Mouse (Mus musculus) limb, embryonic 13.5 days (tissue): ENCODE results near the gene Rad51ap2. TPM values are rescaled to one million over a fixed set of nuclear protein-coding genes. Genes with fewer than 3 reads are reported as not detected.

Experiments used
- ATAC-seq: fragments of 200-750 bp; cut with Nextera tagmentation; 2 replicates; pipeline ENCODE4 v1.8.0; 2017; ENCODE audit warnings: low read depth, moderate number of reproducible peaks, moderate TSS enrichment; ENCODE audit not compliant: low FRiP score
- H3K27ac ChIP-seq: fragments of 300-500 bp; sonication (generic); 2 replicates; pipeline ENCODE4 v1.5.1; 2015; ENCODE audit warnings: inconsistent platforms, mild to moderate bottlenecking, moderate library complexity
- H3K27me3 ChIP-seq: fragments of 300-500 bp; sonication (generic); 2 replicates; pipeline ENCODE4 v1.6.1; 2015; ENCODE audit warnings: mild to moderate bottlenecking, inconsistent platforms
- H3K36me3 ChIP-seq: fragments of 300-500 bp; sonication (generic); 2 replicates; pipeline ENCODE4 v1.6.1; 2015; ENCODE audit warnings: inconsistent platforms, mild to moderate bottlenecking, moderate library complexity
- H3K4me1 ChIP-seq: fragments of 300-500 bp; sonication (generic); 2 replicates; pipeline ENCODE4 v1.6.1; 2015; ENCODE audit warnings: inconsistent platforms
- H3K4me2 ChIP-seq: fragments of 300-500 bp; sonication (generic); replicated peaks from 2 replicates; pipeline ENCODE4 v1.6.1; 2015; ENCODE audit warnings: inconsistent platforms, mild to moderate bottlenecking, moderate library complexity
- H3K4me3 ChIP-seq: fragments of 300-500 bp; sonication (generic); 2 replicates; pipeline ENCODE4 v1.5.1; 2015; ENCODE audit warnings: moderate library complexity, mild to moderate bottlenecking, inconsistent platforms
- H3K9ac ChIP-seq: fragments of 300-500 bp; sonication (generic); 2 replicates; pipeline ENCODE4 v1.6.1; 2015; ENCODE audit warnings: mild to moderate bottlenecking, inconsistent platforms
- H3K9me3 ChIP-seq: fragments of 300-500 bp; sonication (generic); 2 replicates; pipeline ENCODE4 v1.6.1; 2016; ENCODE audit warnings: inconsistent platforms
- WGBS: fragments of 180-500 bp; shearing (Covaris S2); methylation state at CpG from one replicate; pipeline ENCODE4 v1.1.7; 2015; 5-methylcytosine and 5-hydroxymethylcytosine counted together
- polyA plus RNA-seq: library from polyadenylated mRNA; unstranded; fragments of >200 nt; fragmentation: Nextera tagmentation; extraction: Ambion mirVana; gene quantifications from 2 replicates; pipeline ENCODE4 v1.2.1, GENCODE M21; 2015

Gene Rad51ap2
- polyA plus RNA-seq: 0.39 and 0.49 TPM in 2 replicates

GRCm38 (mm10) chr12:11455549-11456194 is at the start of gene Rad51ap2:
TSS of gene Rad51ap2 (plus strand) at chr12:11456079.
- Histone ChIP-seq H3K36me3 (no peaks in the 10 kb centered on the region), H3K9ac (peak within 1 kb of the TSS; percentile 70), H3K9me3 (no peaks in the 10 kb centered on the region), H3K4me3 (peak within 1 kb of the TSS; percentile 59), H3K27me3 (peaks cover 9% of the 10 kb centered on the region), H3K4me2 (peak within 1 kb of the TSS; percentile 93), H3K4me1 (0 out of 2 replicates have a peak, but pooled peaks cover 5% of the 10 kb centered on the region), H3K27ac (no peak within 1 kb of the TSS)
- peak; percentile 100 for ATAC-seq
- WGBS: under 1% methylated on average over 40 of the region's 40 CpGs

GRCm38 (mm10) chr12:11407679-11408078 is 48.2 kb upstream of the Rad51ap2 start:
- no peaks in the 10 kb centered on the region for H3K36me3 ChIP-seq
- H3K4me1 ChIP-seq: no peaks in the 10 kb centered on the region
- H3K4me2 ChIP-seq: no peak overlapping the region
- no peak overlapping the region for H3K4me3 ChIP-seq
- ATAC-seq: no peak
- no peaks in the 10 kb centered on the region for H3K27me3 ChIP-seq
- no peak overlapping the region for H3K9ac ChIP-seq
- WGBS: 91% methylated on average over 4 of the region's 4 CpGs
- no peaks in the 10 kb centered on the region for H3K9me3 ChIP-seq
- no peak overlapping the region for H3K27ac ChIP-seq

DNA sequence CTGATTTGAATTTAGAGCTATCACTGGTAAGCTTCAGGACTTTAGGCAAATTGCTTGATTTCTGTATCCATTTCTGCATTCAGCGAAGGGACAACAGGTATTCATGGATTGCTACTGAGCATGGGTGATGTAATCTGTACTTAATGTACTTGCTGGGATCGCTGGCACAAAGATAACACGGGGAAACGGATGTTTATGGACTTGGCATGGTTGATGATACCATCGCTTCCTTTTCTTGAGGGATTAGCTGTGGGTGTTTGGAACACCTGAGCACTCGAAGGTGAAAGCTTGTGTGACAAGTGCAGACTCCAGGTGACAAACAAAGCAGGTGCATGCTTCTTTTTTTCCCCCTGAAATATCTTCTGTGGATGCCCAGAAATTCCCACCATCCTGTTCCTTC is 37.8 kb upstream of the Rad51ap2 start:
- no peak overlapping the region for H3K9ac ChIP-seq
- H3K36me3 ChIP-seq: no peaks in the 10 kb centered on the region
- H3K27me3 ChIP-seq: no peaks in the 10 kb centered on the region
- ATAC-seq: no peak
- H3K4me3 ChIP-seq: no peak overlapping the region
- peaks cover 3% of the 10 kb centered on the region; the same call in 1 of the 2 replicates for H3K9me3 ChIP-seq
- no peaks in the 10 kb centered on the region for H3K4me1 ChIP-seq
- H3K4me2 ChIP-seq: no peak overlapping the region
- whole genome bisulfite sequencing: 84% methylated on average over 6 of the region's 6 CpGs
- H3K27ac ChIP-seq: no peak overlapping the region

DNA sequence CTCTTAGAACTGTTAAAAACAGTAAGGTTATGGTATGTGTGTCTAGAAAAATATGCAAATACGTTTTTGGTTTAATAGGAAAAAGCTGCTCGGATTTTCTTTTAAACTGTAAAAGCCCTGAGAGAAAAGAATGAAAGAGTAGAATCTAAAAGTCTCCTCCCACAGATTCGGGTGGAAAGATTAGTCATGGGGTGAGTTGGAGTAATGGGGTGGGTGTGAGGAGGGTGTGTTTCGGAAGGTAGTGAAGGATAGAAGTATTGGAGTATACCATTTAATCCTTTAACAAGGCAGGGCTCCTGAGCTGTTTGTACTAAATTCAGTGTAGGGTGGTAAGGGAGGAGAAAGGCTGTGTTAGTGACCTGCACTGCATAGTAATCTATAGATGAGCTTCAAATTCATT is 28.5 kb upstream of the Rad51ap2 start:
- Histone ChIP-seq H3K4me2 (no peak overlapping the region), H3K27ac (no peak overlapping the region), H3K4me1 (no peaks in the 10 kb centered on the region), H3K9ac (no peak overlapping the region), H3K27me3 (peaks cover 2% of the 10 kb centered on the region; the same call in 1 of the 2 replicates), H3K9me3 (no peaks in the 10 kb centered on the region), H3K36me3 (no peaks in the 10 kb centered on the region), H3K4me3 (no peak overlapping the region)
- WGBS: 68% methylated on average over 4 of the region's 4 CpGs
- ATAC-seq: no peak

DNA sequence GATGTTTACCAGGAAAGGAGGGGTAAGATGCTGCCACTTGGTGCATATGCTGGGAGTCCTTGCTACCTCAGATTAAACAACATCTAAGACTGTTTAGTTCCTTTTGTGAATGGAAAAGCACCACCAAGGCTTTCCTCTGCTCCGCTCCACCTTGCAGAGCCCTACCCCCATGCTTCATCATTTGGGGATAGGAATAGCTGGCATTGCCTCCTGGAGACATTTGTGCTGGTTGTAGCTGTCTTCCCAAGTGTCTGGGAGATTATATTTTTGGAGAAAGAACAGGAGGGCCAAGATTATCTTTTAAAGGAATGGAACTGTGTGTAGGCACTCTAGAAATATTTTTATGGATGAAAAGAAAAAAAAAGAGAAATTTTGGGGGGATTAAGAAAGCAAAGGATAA is 22.8 kb upstream of the Rad51ap2 start:
- 95% methylated on average over 1 of the region's 1 CpGs for WGBS
- no peaks in the 10 kb centered on the region for H3K36me3 ChIP-seq

GRCm38 (mm10) chr12:11433716-11434115 is 22.2 kb upstream of the Rad51ap2 start:
- no peaks in the 10 kb centered on the region for H3K36me3 ChIP-seq
- no peak overlapping the region for H3K4me2 ChIP-seq
- WGBS: 52% methylated on average over 1 of the region's 1 CpGs
- no peak overlapping the region for H3K9ac ChIP-seq
- peaks cover 15% of the 10 kb centered on the region for H3K4me1 ChIP-seq
- ATAC-seq: no peak
- H3K4me3 ChIP-seq: no peak overlapping the region
- peaks cover 44% of the 10 kb centered on the region for H3K27me3 ChIP-seq
- H3K27ac ChIP-seq: no peak overlapping the region
- H3K9me3 ChIP-seq: no peaks in the 10 kb centered on the region

More for the DNA sequence above, 22.8 kb upstream of the Rad51ap2 start:
- no peak for ATAC-seq
- no peak overlapping the region for H3K27ac ChIP-seq
- H3K4me3 ChIP-seq: no peak overlapping the region
- peaks cover 41% of the 10 kb centered on the region for H3K27me3 ChIP-seq
- H3K4me1 ChIP-seq: peaks cover 15% of the 10 kb centered on the region
- H3K9me3 ChIP-seq: no peaks in the 10 kb centered on the region
- no peak overlapping the region for H3K9ac ChIP-seq
- H3K4me2 ChIP-seq: no peak overlapping the region

DNA sequence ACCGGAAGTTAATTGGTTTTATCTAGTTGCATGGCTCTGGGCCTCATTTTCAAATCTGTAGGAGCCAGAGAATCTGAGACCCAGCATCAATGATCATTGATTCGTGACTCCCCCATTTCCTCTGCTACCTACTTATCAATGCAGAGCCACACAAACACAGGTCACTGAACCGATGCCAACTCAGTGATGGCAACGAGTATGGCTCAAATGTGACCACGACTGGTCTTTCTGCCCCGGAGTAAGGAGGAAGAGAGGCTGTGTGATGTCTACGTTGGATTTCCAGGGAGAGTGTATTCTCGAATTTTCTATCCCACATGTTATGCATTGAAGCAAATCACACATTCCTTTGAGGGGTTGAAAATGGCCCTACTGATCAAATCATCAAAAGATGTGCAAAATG is 21.4 kb upstream of the Rad51ap2 start:
- WGBS: 79% methylated on average over 8 of the region's 8 CpGs
- H3K4me1 ChIP-seq: peaks cover 15% of the 10 kb centered on the region
- H3K9ac ChIP-seq: no peak overlapping the region
- no peak overlapping the region for H3K4me3 ChIP-seq
- H3K36me3 ChIP-seq: no peaks in the 10 kb centered on the region
- no peak overlapping the region for H3K27ac ChIP-seq
- H3K4me2 ChIP-seq: no peak overlapping the region
- H3K9me3 ChIP-seq: no peaks in the 10 kb centered on the region
- ATAC-seq: no peak
- peaks cover 44% of the 10 kb centered on the region for H3K27me3 ChIP-seq

DNA sequence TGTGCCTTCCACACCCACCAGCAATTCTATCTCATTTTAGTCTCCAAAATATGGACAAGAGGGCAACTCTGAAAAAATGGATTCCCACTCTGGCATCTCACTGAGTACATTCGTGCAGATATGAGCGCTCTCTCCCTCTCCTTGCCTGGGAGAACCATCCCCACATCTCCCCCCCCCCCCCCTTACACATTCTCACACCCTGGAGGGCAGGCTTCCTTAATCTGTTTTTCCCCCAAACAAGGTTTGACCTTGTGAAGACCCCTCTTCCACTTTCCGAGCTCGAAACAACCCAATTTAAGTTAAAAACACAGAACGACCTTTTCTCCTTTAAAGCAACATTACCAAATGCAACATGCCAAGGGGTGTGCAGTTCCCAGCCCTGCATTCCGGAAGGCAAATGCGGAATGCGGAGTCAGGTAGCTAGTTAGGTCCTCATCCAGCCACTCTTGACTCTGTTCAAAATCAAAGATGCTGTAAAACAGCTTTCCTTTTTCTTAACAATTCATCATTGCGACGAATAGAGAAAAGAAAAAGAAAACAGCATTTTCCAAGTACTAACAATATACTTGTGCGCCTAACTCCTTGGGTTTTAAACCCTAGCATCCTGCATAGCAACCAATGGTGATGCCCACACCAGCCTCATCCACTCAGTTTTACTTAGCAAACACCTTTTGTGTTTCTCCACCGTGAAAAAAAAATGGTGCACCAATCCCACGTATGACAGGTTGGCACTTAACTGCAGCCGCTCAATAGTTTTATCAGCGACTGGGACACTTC is 20.4 kb upstream of the Rad51ap2 start:
- 7% methylated on average over 15 of the region's 15 CpGs for WGBS
- Histone ChIP-seq H3K4me2 (peak overlapping the region; percentile 78), H3K36me3 (no peaks in the 10 kb centered on the region), H3K27me3 (peaks cover 44% of the 10 kb centered on the region), H3K4me3 (peak overlapping the region; percentile 45), H3K9ac (no peak overlapping the region), H3K27ac (no peak overlapping the region), H3K4me1 (peaks cover 15% of the 10 kb centered on the region), H3K9me3 (no peaks in the 10 kb centered on the region)
- ATAC-seq: no peak

DNA sequence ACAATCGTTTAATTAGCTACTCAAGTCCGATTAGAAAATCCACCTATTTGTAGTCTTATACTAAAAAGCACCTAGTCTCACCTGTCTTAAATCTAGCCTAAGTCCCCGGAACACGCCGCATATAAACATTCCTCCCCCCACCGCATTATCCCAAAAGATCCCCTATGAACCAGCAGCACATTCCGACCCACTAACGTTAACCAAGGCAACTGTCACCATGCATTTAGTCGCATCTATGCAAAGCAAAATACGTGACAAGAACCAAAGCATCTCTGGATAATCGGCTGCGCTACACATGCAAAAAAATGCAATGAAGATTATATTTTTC is 19.9 kb upstream of the Rad51ap2 start:
- no peaks in the 10 kb centered on the region for H3K9me3 ChIP-seq
- H3K27me3 ChIP-seq: peaks cover 44% of the 10 kb centered on the region
- peak overlapping the region; percentile 78 for H3K4me2 ChIP-seq
- H3K9ac ChIP-seq: peak overlapping the region; percentile 53; the same call in 1 of the 2 replicates
- peak overlapping the region; percentile 45 for H3K4me3 ChIP-seq
- peaks cover 15% of the 10 kb centered on the region for H3K4me1 ChIP-seq
- no peaks in the 10 kb centered on the region for H3K36me3 ChIP-seq
- H3K27ac ChIP-seq: no peak overlapping the region
- ATAC-seq: peak; percentile 6; the same call in 1 of the 2 replicates
- 3% methylated on average over 12 of the region's 12 CpGs for WGBS

- H3K4me2 ChIP-seq: peak within 1 kb of the TSS; percentile 78
- peaks cover 44% of the 10 kb centered on the region for H3K27me3 ChIP-seq
- peak within 1 kb of the TSS; percentile 28; the same call in 1 of the 2 replicates for H3K27ac ChIP-seq
- no peaks in the 10 kb centered on the region for H3K36me3 ChIP-seq
- H3K4me1 ChIP-seq: peaks cover 15% of the 10 kb centered on the region
- H3K9ac ChIP-seq: peak within 1 kb of the TSS; percentile 53
- H3K9me3 ChIP-seq: no peaks in the 10 kb centered on the region
- 4% methylated on average over 34 of the region's 34 CpGs for WGBS
- ATAC-seq: peak; percentile 95
- peak within 1 kb of the TSS; percentile 45 for H3K4me3 ChIP-seq
Measured at GRCm38 (mm10) chr12:11436497-11437265, 19.2 kb upstream of the Rad51ap2 start, which contains the start of gene Vsnl1. TSS of gene Vsnl1 (minus strand) at chr12:11436613.

- ATAC-seq: peak; percentile 66; the same call in 1 of the 2 replicates
- 19% methylated on average over 16 of the region's 17 CpGs for WGBS
Measured at GRCm38 (mm10) chr12:11437266-11437906, 18.5 kb upstream of the Rad51ap2 start.

More at GRCm38 (mm10) chr12:11437266-11437906, 18.5 kb upstream of the Rad51ap2 start:
- Histone ChIP-seq H3K4me3 (peak overlapping the region; percentile 45), H3K27me3 (peaks cover 42% of the 10 kb centered on the region), H3K4me1 (peaks cover 15% of the 10 kb centered on the region), H3K9ac (0 out of 2 replicates have a peak overlapping the region, but pooled peaks have one; percentile 53), H3K4me2 (peak overlapping the region; percentile 78), H3K9me3 (no peaks in the 10 kb centered on the region), H3K27ac (no peak overlapping the region), H3K36me3 (no peaks in the 10 kb centered on the region)
